Mouse (Mus musculus): ENCODE measurements at regions not wholly inside any gene's neighbourhood (a gene's known extent, or its start where the extent isn't known, plus 50 kb on each side); places are given as distances from the start of the nearest gene placed in this dataset.

- Histone ChIP-seq H3K27ac (ENCODE audit: insufficient read depth, low read length) (no peak overlapping the region), H3K4me1 (ENCODE audit: control insufficient read depth, insufficient read depth, low read length) (peaks cover 9% of the 10 kb centered on the region), H3K4me3 (ENCODE audit: insufficient read depth, low read length) (no peak overlapping the region)
- no peak for TF ChIP-seq POLR2A (IDR thresholded peaks at IDR 0.05; ENCODE audit: low read depth, low read length)
- TF ChIP-seq CTCF (IDR thresholded peaks at IDR 0.05; ENCODE audit: borderline replicate concordance, insufficient read depth, low read length): no peak
Measured at GRCm38 (mm10) chr14:105501792-105502632, 243.6 kb downstream of the Ndfip2 start.

- no peak for TF ChIP-seq POLR2A (IDR thresholded peaks at IDR 0.05; ENCODE audit: low read depth, low read length)
- TF ChIP-seq CTCF (IDR thresholded peaks at IDR 0.05; ENCODE audit: borderline replicate concordance, insufficient read depth, low read length): no peak
- Histone ChIP-seq H3K4me3 (ENCODE audit: insufficient read depth, low read length) (no peak overlapping the region), H3K27ac (ENCODE audit: insufficient read depth, low read length) (no peak overlapping the region), H3K4me1 (ENCODE audit: control insufficient read depth, insufficient read depth, low read length) (peaks cover 9% of the 10 kb centered on the region)
Measured at GRCm38 (mm10) chr14:105500966-105501741, 242.8 kb downstream of the Ndfip2 start.

GRCm38 (mm10) chr14:105499319-105499895, 241.0 kb downstream of the Ndfip2 start:
- Histone ChIP-seq H3K4me3 (ENCODE audit: insufficient read depth, low read length) (no peak overlapping the region), H3K4me1 (ENCODE audit: control insufficient read depth, insufficient read depth, low read length) (peaks cover 9% of the 10 kb centered on the region), H3K27ac (ENCODE audit: insufficient read depth, low read length) (no peak overlapping the region)
- TF ChIP-seq POLR2A (IDR thresholded peaks at IDR 0.05; ENCODE audit: low read depth, low read length): no peak
- TF ChIP-seq CTCF (IDR thresholded peaks at IDR 0.05; ENCODE audit: borderline replicate concordance, insufficient read depth, low read length): no peak

DNA sequence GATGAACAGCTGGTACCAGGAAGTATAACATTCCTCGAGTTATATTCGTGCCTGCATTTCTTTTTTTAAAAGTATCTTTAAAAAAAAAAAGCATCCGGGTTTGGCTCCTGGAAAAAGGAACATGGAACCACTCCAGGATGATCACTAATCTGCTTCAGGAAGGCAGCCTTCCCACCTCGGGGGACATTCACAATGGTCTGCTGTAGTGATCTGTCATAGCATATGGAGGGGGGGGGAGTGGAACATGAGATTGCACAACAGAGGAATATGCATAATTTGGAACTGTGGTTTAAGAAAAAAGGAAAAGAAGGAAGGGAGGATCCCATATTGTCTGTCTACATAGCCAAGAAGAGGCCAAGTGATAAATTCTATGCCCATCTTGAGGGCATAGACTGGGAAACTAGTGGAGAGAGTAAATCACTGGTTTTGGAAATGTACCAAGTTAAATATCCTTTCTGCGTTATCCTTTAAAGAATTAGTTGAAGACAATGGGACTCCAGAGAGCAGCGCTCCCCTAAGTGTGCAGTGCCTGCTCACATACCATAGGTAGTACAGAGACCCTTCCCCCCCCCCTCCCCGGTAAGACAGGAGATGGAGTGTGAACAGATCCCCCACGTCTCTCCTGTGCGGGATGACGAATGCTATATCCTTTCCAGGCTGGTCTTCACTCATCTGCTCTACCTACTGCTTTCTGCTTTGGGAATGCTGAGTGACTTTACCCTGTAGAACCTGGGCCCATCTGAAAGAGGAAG, 240.0 kb downstream of the Ndfip2 start:
- no peak for TF ChIP-seq CTCF (IDR thresholded peaks at IDR 0.05; ENCODE audit: borderline replicate concordance, insufficient read depth, low read length)
- TF ChIP-seq POLR2A (IDR thresholded peaks at IDR 0.05; ENCODE audit: low read depth, low read length): no peak
- Histone ChIP-seq H3K27ac (ENCODE audit: insufficient read depth, low read length) (no peak overlapping the region), H3K4me1 (ENCODE audit: control insufficient read depth, insufficient read depth, low read length) (peaks cover 9% of the 10 kb centered on the region)

GRCm38 (mm10) chr14:105495161-105495560, 236.8 kb downstream of the Ndfip2 start:
- TF ChIP-seq POLR2A (IDR thresholded peaks at IDR 0.05; ENCODE audit: low read depth, low read length): no peak
- TF ChIP-seq CTCF (IDR thresholded peaks at IDR 0.05; ENCODE audit: borderline replicate concordance, insufficient read depth, low read length): no peak
- H3K27ac ChIP-seq (ENCODE audit: insufficient read depth, low read length): no peak overlapping the region
- no peak overlapping the region for H3K4me3 ChIP-seq (ENCODE audit: insufficient read depth, low read length)
- H3K4me1 ChIP-seq (ENCODE audit: control insufficient read depth, insufficient read depth, low read length): 0 out of 2 replicates have a peak, but pooled peaks cover 4% of the 10 kb centered on the region

More for the DNA sequence above, 240.0 kb downstream of the Ndfip2 start:
- no peak overlapping the region for H3K4me3 ChIP-seq (ENCODE audit: insufficient read depth, low read length)

DNA sequence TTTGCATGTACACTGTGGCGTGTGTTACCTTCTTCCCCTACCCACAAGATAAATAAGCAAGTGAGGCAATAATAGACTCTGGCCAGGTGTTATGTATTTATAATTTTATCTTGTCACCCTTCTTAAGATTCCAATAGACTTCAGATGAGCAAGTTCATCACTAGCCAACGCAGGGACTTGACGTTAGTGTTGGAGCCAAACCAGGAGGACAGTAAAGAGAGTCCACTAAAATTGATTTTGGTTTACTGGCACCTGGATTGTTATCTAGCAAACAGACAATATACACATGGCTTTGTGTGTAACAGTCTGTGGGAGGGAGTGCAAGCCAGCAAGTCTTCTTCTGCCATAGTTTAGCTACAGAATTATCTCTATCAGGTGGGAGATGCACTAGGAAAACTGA, 236.0 kb downstream of the Ndfip2 start:
- TF ChIP-seq POLR2A (IDR thresholded peaks at IDR 0.05; ENCODE audit: low read depth, low read length) (no peak), CTCF (IDR thresholded peaks at IDR 0.05; ENCODE audit: borderline replicate concordance, insufficient read depth, low read length) (no peak)
- no peak overlapping the region for H3K4me3 ChIP-seq (ENCODE audit: insufficient read depth, low read length)
- H3K4me1 ChIP-seq (ENCODE audit: control insufficient read depth, insufficient read depth, low read length): 0 out of 2 replicates have a peak, but pooled peaks cover 4% of the 10 kb centered on the region
- H3K27ac ChIP-seq (ENCODE audit: insufficient read depth, low read length): no peak overlapping the region

- Histone ChIP-seq H3K27ac (ENCODE audit: insufficient read depth, low read length) (no peak overlapping the region), H3K4me3 (ENCODE audit: insufficient read depth, low read length) (no peak overlapping the region), H3K4me1 (ENCODE audit: control insufficient read depth, insufficient read depth, low read length) (no peaks in the 10 kb centered on the region)
- TF ChIP-seq POLR2A (IDR thresholded peaks at IDR 0.05; ENCODE audit: low read depth, low read length): no peak
- no peak for TF ChIP-seq CTCF (IDR thresholded peaks at IDR 0.05; ENCODE audit: borderline replicate concordance, insufficient read depth, low read length)
Measured at GRCm38 (mm10) chr14:105490158-105490557, 231.8 kb downstream of the Ndfip2 start.

DNA sequence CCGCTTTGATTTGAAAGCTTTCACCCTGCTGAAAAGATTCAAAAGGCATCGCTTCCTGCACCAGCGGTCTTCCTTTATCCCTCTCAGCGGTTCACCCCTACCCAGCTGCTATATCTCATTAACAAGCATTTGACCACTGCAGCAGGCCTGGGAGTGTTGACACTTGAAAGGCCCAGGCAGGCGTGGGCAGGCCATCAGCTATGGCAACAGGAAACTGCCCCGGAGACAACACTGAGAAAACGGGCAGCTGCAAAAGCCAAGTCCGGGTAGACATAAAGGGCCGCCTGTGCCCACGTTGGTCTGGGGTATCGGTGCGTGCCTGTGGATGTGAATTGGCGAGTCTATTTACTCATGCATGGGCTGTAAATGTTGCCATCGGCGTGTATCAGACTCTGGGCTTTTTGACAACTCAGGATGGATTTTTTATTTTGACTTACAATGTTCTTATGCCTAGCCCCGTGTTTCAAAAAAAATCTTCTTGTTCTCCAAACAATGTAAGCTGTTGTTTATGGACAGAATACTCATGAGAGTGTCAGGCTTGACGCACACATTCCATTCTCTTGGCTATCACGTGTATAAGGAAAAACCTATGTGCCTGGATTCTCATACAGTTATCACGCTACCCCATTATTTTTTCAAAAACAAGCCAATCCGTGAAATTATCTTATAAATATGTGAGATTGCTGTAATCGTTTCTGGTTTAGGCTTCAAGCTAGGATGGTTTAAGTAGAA, 225.1 kb downstream of the Ndfip2 start:
- TF ChIP-seq POLR2A (IDR thresholded peaks at IDR 0.05; ENCODE audit: low read depth, low read length) (no peak), CTCF (IDR thresholded peaks at IDR 0.05; ENCODE audit: borderline replicate concordance, insufficient read depth, low read length) (no peak)
- Histone ChIP-seq H3K4me3 (ENCODE audit: insufficient read depth, low read length) (no peak overlapping the region), H3K4me1 (ENCODE audit: control insufficient read depth, insufficient read depth, low read length) (no peaks in the 10 kb centered on the region; the same call in 1 of the 2 replicates), H3K27ac (ENCODE audit: insufficient read depth, low read length) (no peak overlapping the region)

Measured in embryonic fibroblast, embryonic 13.5 days (primary cell).